Mouse (Mus musculus) thymus, postnatal 10 days (tissue): ENCODE measurements at regions not wholly inside any gene's neighbourhood (a gene's known extent, or its start where the extent isn't known, plus 50 kb on each side); places are given as distances from the start of the nearest gene placed in this dataset.

ENCODE experiments used
- DNase-seq, 2 experiments: peaks; one replicate each; pipeline ENCODE4 v3.0.0; 2021; ENCODE audit warnings: low spot score in 2 of 2

DNA sequence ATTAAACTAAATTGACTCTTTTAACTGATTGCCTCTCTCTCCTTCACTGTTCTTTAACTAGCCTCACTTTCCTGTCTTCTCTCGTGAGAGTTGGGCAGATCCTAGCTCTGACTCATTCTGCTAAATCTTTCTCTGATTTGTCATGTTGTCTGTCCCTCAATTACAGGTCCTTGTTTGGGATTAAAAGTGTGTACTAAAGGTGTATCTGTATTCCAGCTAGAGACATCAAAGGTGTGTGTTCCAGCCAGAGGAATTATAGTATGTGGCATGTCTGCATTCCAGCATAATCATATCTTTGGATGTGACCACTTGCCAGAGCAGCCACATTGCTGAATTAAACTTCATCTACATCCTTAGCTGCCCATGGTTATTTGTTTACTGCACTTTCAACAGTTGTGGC lies 167.5 kb upstream of the Fam83b start:
- DNase-seq = no peak

DNA sequence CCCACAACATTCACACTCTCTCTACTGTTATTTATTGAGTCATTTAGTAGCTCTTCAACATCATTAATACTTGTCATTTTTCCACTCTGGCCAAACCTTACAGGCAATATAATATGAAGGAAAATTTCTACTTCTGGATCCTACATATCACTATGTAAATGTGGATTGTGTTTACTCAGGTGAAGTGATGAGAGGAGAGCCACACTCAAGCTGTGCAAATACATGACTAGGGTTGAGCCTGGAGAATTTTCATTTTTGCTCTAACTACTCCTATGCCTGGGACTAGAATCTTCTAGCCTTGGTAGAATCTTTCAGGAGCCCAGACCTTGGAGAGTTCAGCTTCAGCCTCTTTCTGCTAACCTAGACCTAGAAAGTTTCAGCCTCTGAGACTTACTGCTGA lies 166.9 kb upstream of the Fam83b start:
- DNase-seq = no peak

GRCm38 (mm10) chr9:76722881-76723280 lies 156.0 kb upstream of the Fam83b start:
- no peak for DNase-seq

- DNase-seq = no peak
Observed at GRCm38 (mm10) chr9:76715852-76716251, 148.9 kb upstream of the Fam83b start.

DNA sequence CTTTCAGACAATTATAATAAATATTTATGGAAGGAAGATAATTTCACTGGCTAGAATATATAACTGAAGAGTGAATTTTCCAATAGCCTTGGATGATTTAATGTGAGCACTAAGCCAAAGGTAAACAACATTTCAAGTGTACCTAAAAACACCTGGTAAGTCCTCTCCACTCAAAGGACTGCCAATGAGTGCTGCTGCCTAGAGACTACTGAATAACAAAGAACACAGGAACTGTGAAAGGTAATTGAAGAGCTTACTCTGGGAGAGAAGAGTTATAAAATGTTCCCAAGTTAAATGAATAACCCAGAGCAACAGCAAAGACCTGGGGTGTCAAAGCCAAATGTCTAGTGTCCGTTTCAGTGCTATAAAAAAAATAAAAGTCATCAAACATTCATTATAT lies 139.5 kb upstream of the Fam83b start:
- DNase-seq = no peak

GRCm38 (mm10) chr9:76705786-76706185 lies 138.9 kb upstream of the Fam83b start:
- no peak for DNase-seq

DNA sequence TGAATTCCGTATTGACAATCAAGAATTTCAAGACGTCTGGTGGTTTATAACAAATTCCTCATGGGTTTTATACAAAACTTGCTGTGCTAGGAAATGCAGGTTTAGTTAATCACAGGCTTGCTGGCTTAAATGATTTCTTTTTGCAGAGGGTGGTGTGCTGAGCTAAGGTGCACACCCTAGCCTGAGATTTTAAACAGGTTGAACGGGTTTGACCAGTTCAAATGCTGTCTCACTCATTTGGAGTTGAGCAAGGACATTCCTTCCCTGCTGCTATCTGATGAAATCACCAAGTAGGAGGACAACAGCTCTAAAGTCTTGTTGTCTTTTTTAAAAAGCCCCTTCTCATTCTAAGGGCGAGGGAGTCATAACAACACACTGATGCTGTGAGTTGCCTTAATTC lies 128.6 kb upstream of the Fam83b start:
- DNase-seq = no peak

GRCm38 (mm10) chr9:76692976-76693375 lies 126.1 kb upstream of the Fam83b start:
- no peak for DNase-seq

DNA sequence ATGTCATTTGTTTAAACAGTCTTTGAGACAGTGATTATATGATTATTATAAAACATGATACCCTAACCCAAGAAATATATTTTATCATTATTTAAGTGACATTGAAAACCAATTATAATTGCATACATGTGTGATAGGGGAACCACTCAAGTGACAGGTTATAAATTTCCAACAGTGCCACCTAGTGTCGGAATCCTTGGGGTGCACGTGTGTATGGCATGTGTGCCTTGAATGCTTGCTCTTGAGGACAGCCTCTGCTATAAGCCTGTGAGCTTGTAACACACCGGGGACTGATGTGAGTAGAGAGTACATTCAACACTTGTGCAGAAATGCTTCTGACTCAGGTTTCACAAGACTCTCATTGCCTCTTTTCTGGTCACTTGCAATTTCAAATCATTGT lies 93.9 kb upstream of the Fam83b start:
- DNase-seq = peak in 1 of 2 experiments; percentile 30

DNA sequence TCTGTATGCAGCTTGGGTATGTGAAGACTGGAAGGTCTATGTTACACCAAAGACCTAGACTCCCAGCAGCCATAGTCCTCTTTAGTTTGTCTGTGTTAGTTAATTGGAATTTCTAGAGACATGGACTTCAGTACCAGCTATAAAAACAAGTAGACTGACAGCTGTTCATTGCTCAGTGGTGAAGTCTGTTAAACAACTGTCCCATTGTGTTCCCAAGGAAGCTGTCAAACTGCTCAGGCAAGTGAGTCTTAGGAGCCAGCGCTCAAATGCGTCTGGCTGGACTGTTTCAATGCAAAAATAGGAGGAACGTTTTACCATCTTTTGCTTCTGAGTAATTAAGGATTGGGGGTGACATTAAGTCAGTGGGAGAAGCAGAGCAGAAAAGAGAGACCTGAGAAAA lies 92.9 kb upstream of the Fam83b start:
- no peak for DNase-seq

DNA sequence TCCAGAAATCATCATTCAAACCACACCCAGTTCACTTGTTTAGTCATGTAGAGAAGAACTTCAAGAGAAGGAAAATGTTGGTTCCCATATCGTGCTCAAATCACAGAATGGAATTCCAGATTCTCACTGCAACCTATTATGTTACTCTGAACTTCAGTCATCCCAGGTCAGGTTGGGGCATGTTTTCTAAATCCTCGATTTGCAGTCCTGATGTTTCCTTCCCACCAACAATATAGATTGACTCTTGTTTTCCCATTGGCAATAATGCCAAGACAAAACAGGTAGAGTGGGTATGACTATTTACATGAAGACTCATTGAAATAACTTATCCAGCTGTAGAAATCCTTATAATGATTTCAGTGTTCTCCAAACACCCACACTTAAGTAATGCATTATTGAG lies 86.4 kb upstream of the Fam83b start:
- DNase-seq = no peak

GRCm38 (mm10) chr9:76649484-76649883 lies 82.6 kb upstream of the Fam83b start:
- no peak for DNase-seq

DNA sequence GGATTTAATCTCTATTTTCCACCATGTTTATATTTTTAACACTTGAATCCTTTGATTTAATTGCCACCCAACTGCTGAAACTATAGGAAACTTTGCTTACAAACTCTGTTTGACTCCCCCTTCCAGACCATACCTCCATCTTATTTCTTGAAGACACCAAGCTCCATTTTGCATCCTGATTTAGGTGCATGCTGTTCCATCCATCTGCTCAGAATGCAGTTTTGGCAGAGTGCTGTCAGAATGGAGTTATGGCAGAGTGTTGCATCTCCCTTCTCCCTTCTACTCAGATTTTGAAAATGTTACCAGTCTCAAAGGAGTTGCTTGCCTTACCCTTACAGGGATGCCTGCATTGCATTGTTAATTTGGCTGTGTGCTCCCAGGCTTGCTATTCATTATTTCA lies 79.5 kb upstream of the Fam83b start:
- DNase-seq = no peak
